Mouse (Mus musculus) hindbrain, embryonic 16.5 days (tissue): ENCODE measurements around the gene Trp53bp2. TPM values are rescaled to one million over a fixed set of nuclear protein-coding genes. Genes with fewer than 3 reads are reported as not detected.

Source experiments
- ATAC-seq: fragments of 200-750 bp; cut with Nextera tagmentation; 2 replicates; pipeline ENCODE4 v1.8.0; 2017; ENCODE audit warnings: moderate TSS enrichment, moderate library complexity
- H3K27ac ChIP-seq: fragments of 300-500 bp; sonication (generic); 2 replicates; pipeline ENCODE4 v1.5.1; 2014; ENCODE audit warnings: low read depth, mild to moderate bottlenecking, control low read depth, low read length, moderate library complexity
- H3K27me3 ChIP-seq: fragments of 300-500 bp; sonication (generic); replicated peaks from 2 replicates; pipeline ENCODE4 v1.6.1; 2014; ENCODE audit warnings: low read length; ENCODE audit not compliant: control insufficient read depth, insufficient read depth
- H3K36me3 ChIP-seq: fragments of 300-500 bp; sonication (generic); 2 replicates; pipeline ENCODE4 v1.6.1; 2014; ENCODE audit warnings: mild to moderate bottlenecking, low read length, moderate library complexity, mixed read lengths; ENCODE audit not compliant: control insufficient read depth, insufficient read depth
- H3K4me1 ChIP-seq: fragments of 300-500 bp; sonication (generic); 2 replicates; pipeline ENCODE4 v1.6.1; 2014; ENCODE audit warnings: low read depth, low read length; ENCODE audit not compliant: control insufficient read depth, insufficient read depth
- H3K4me2 ChIP-seq: fragments of 300-500 bp; sonication (generic); 2 replicates; pipeline ENCODE4 v1.6.1; 2014; ENCODE audit warnings: mild to moderate bottlenecking, low read length, control low read depth, moderate library complexity
- H3K4me3 ChIP-seq: fragments of 300-500 bp; sonication (generic); 2 replicates; pipeline ENCODE4 v1.5.1; 2014; ENCODE audit warnings: mild to moderate bottlenecking, low read length, control low read depth, moderate library complexity
- H3K9ac ChIP-seq: fragments of 300-500 bp; sonication (generic); 2 replicates; pipeline ENCODE4 v1.6.1; 2014; ENCODE audit warnings: low read depth, mild to moderate bottlenecking, control low read depth, low read length, moderate library complexity
- H3K9me3 ChIP-seq: fragments of 300-500 bp; sonication (generic); 2 replicates; pipeline ENCODE4 v1.6.1; 2014; ENCODE audit warnings: mild to moderate bottlenecking, low read length, moderate library complexity; ENCODE audit not compliant: control insufficient read depth
- WGBS: fragments of 180-500 bp; shearing (Covaris S2); extraction: QIAGEN DNeasy Blood & Tissue Kit; methylation state at CpG from one replicate; pipeline ENCODE4 v1.1.7; 2014; 5-methylcytosine and 5-hydroxymethylcytosine counted together
- polyA plus RNA-seq: library from polyadenylated mRNA; unstranded; fragments of >200 nt; fragmentation: Nextera tagmentation; extraction: Ambion mirVana; gene quantifications from 2 replicates; pipeline ENCODE4 v1.2.1, GENCODE M21; 2015

Gene Trp53bp2
- polyA plus RNA-seq, 1 experiment from 2014 or later, result 13.8 TPM

GRCm38 (mm10) chr1:182377519-182377918 lies 31.5 kb upstream of the Trp53bp2 start:
- Histone ChIP-seq H3K36me3 (no peaks in the 10 kb centered on the region), H3K27ac (no peak overlapping the region), H3K4me1 (peaks cover 4% of the 10 kb centered on the region; the same call in 1 of the 2 replicates), H3K9me3 (no peaks in the 10 kb centered on the region), H3K27me3 (no peaks in the 10 kb centered on the region), H3K4me3 (no peak overlapping the region), H3K9ac (no peak overlapping the region), H3K4me2 (no peak overlapping the region)
- WGBS, result 79% methylated on average over 6 of the region's 6 CpGs
- ATAC-seq, result no peak

GRCm38 (mm10) chr1:182378205-182378835 lies 30.7 kb upstream of the Trp53bp2 start:
- Histone ChIP-seq H3K9me3 (no peaks in the 10 kb centered on the region), H3K27ac (no peak overlapping the region), H3K9ac (no peak overlapping the region), H3K4me2 (no peak overlapping the region), H3K4me1 (peaks cover 4% of the 10 kb centered on the region; the same call in 1 of the 2 replicates), H3K4me3 (no peak overlapping the region), H3K36me3 (no peaks in the 10 kb centered on the region), H3K27me3 (no peaks in the 10 kb centered on the region)
- ATAC-seq, result no peak
- 81% methylated on average over 11 of the region's 11 CpGs for WGBS

- H3K4me3 ChIP-seq, result no peak overlapping the region
- H3K27ac ChIP-seq, result no peak overlapping the region
- no peaks in the 10 kb centered on the region for H3K9me3 ChIP-seq
- peaks cover 4% of the 10 kb centered on the region; the same call in 1 of the 2 replicates for H3K4me1 ChIP-seq
- no peaks in the 10 kb centered on the region for H3K27me3 ChIP-seq
- no peak overlapping the region for H3K4me2 ChIP-seq
- no peak overlapping the region for H3K9ac ChIP-seq
- 85% methylated on average over 7 of the region's 7 CpGs for WGBS
- H3K36me3 ChIP-seq, result no peaks in the 10 kb centered on the region
- no peak for ATAC-seq
Observed at GRCm38 (mm10) chr1:182378876-182379275, 30.1 kb upstream of the Trp53bp2 start.

GRCm38 (mm10) chr1:182380683-182381082 lies 28.3 kb upstream of the Trp53bp2 start:
- H3K9ac ChIP-seq, result no peak overlapping the region
- WGBS, result 85% methylated on average over 7 of the region's 7 CpGs

GRCm38 (mm10) chr1:182381327-182381726 lies 27.6 kb upstream of the Trp53bp2 start:
- no peaks in the 10 kb centered on the region for H3K36me3 ChIP-seq
- H3K9ac ChIP-seq, result no peak overlapping the region
- H3K4me2 ChIP-seq, result no peak overlapping the region
- H3K4me3 ChIP-seq, result no peak overlapping the region
- H3K9me3 ChIP-seq, result no peaks in the 10 kb centered on the region
- H3K4me1 ChIP-seq, result peaks cover 1% of the 10 kb centered on the region; the same call in 1 of the 2 replicates
- no peaks in the 10 kb centered on the region for H3K27me3 ChIP-seq
- 75% methylated on average over 3 of the region's 3 CpGs for WGBS
- no peak overlapping the region for H3K27ac ChIP-seq
- ATAC-seq, result no peak

More at GRCm38 (mm10) chr1:182380683-182381082, 28.3 kb upstream of the Trp53bp2 start:
- H3K9me3 ChIP-seq, result no peaks in the 10 kb centered on the region
- no peak for ATAC-seq
- H3K27ac ChIP-seq, result no peak overlapping the region
- H3K27me3 ChIP-seq, result no peaks in the 10 kb centered on the region
- H3K4me1 ChIP-seq, result peaks cover 4% of the 10 kb centered on the region; the same call in 1 of the 2 replicates
- no peak overlapping the region for H3K4me3 ChIP-seq
- no peaks in the 10 kb centered on the region for H3K36me3 ChIP-seq
- H3K4me2 ChIP-seq, result no peak overlapping the region

GRCm38 (mm10) chr1:182383096-182383495 lies 25.9 kb upstream of the Trp53bp2 start:
- no peaks in the 10 kb centered on the region for H3K27me3 ChIP-seq
- no peak overlapping the region for H3K9ac ChIP-seq
- WGBS, result 53% methylated on average over 9 of the region's 9 CpGs
- H3K4me1 ChIP-seq, result no peaks in the 10 kb centered on the region
- no peak for ATAC-seq
- H3K27ac ChIP-seq, result no peak overlapping the region
- no peak overlapping the region for H3K4me3 ChIP-seq
- no peaks in the 10 kb centered on the region for H3K36me3 ChIP-seq
- no peaks in the 10 kb centered on the region for H3K9me3 ChIP-seq
- no peak overlapping the region for H3K4me2 ChIP-seq

- ATAC-seq, result no peak
- H3K27me3 ChIP-seq, result no peaks in the 10 kb centered on the region
- no peak overlapping the region for H3K9ac ChIP-seq
- H3K4me3 ChIP-seq, result no peak overlapping the region
- no peak overlapping the region for H3K27ac ChIP-seq
- no peaks in the 10 kb centered on the region for H3K36me3 ChIP-seq
- no peak overlapping the region for H3K4me2 ChIP-seq
- 93% methylated on average over 8 of the region's 8 CpGs for WGBS
- no peaks in the 10 kb centered on the region for H3K4me1 ChIP-seq
- H3K9me3 ChIP-seq, result no peaks in the 10 kb centered on the region
Observed at GRCm38 (mm10) chr1:182386449-182386848, 22.5 kb upstream of the Trp53bp2 start.

GRCm38 (mm10) chr1:182388729-182389128 lies 20.2 kb upstream of the Trp53bp2 start:
- Histone ChIP-seq H3K27me3 (no peaks in the 10 kb centered on the region), H3K4me3 (no peak overlapping the region)
- ATAC-seq, result no peak

GRCm38 (mm10) chr1:182398171-182398570 lies 10.8 kb upstream of the Trp53bp2 start:
- Histone ChIP-seq H3K4me1 (no peaks in the 10 kb centered on the region), H3K27me3 (no peaks in the 10 kb centered on the region), H3K9ac (no peak overlapping the region), H3K36me3 (no peaks in the 10 kb centered on the region), H3K4me3 (no peak overlapping the region), H3K9me3 (no peaks in the 10 kb centered on the region), H3K27ac (no peak overlapping the region), H3K4me2 (no peak overlapping the region)
- ATAC-seq, result peak; percentile 79
- 56% methylated on average over 8 of the region's 8 CpGs for whole genome bisulfite sequencing

More at GRCm38 (mm10) chr1:182388729-182389128, 20.2 kb upstream of the Trp53bp2 start:
- Histone ChIP-seq H3K4me1 (no peaks in the 10 kb centered on the region), H3K27ac (no peak overlapping the region), H3K9ac (no peak overlapping the region), H3K36me3 (no peaks in the 10 kb centered on the region), H3K9me3 (no peaks in the 10 kb centered on the region), H3K4me2 (no peak overlapping the region)
- 61% methylated on average over 4 of the region's 4 CpGs for WGBS
